Mouse (Mus musculus) liver, embryonic 14.5 days (tissue): ENCODE measurements around the gene Adgrg5. TPM values are rescaled to one million over a fixed set of nuclear protein-coding genes. Genes with fewer than 3 reads are reported as not detected.

ENCODE experiments used
- ATAC-seq: fragments of 200-750 bp; cut with Nextera tagmentation; 2 replicates; pipeline ENCODE4 v1.8.0; 2017; ENCODE audit warnings: moderate number of reproducible peaks, mild to moderate bottlenecking, moderate library complexity; ENCODE audit not compliant: insufficient read depth
- DNase-seq, 3 experiments: peaks; one replicate each; pipeline ENCODE4 v3.0.0-alpha.2; 2012 to 2013; ENCODE audit warnings: low read depth in 3 of 3, low spot score in 3 of 3
- H3K27ac ChIP-seq: fragments of 300-500 bp; sonication (generic); 2 replicates; pipeline ENCODE4 v1.5.1; 2014; ENCODE audit warnings: moderate library complexity, mild to moderate bottlenecking, control low read depth, inconsistent platforms
- H3K27me3 ChIP-seq: fragments of 300-500 bp; sonication (generic); 2 replicates; pipeline ENCODE4 v1.6.1; 2014; ENCODE audit warnings: mild to moderate bottlenecking, low read length, moderate library complexity; ENCODE audit not compliant: control insufficient read depth, insufficient read depth
- H3K36me3 ChIP-seq: fragments of 300-500 bp; sonication (generic); replicated peaks from 2 replicates; pipeline ENCODE4 v1.6.1; 2014; ENCODE audit warnings: low read depth; ENCODE audit not compliant: control insufficient read depth, insufficient read depth
- H3K4me1 ChIP-seq, 2 experiments: fragments of 200-500 bp in 1 of 2; fragments of 300-500 bp in 1 of 2; sonication (generic) in 1 of 2; replicated peaks; 2 replicates each; pipeline ENCODE4 v1.6.1; 2012 to 2014; ENCODE audit warnings: antibody characterized with exemption in 1 of 2, inconsistent platforms in 1 of 2, low read length in 1 of 2; ENCODE audit not compliant: control insufficient read depth in 2 of 2, insufficient read depth in 2 of 2
- H3K4me2 ChIP-seq: fragments of 300-500 bp; sonication (generic); 2 replicates; pipeline ENCODE4 v1.6.1; 2014; ENCODE audit warnings: low read depth, mild to moderate bottlenecking, control low read depth, moderate library complexity
- H3K4me3 ChIP-seq, 2 experiments: fragments of 200-500 bp in 1 of 2; fragments of 300-500 bp in 1 of 2; sonication (generic) in 1 of 2; 2 replicates each; pipeline ENCODE4 v1.5.1; 2012 to 2014; ENCODE audit warnings: low read depth in 2 of 2, low read length in 2 of 2, mild to moderate bottlenecking in 2 of 2, control low read depth in 1 of 2, inconsistent platforms in 1 of 2, moderate library complexity in 1 of 2; ENCODE audit not compliant: insufficient read depth in 1 of 2
- H3K9ac ChIP-seq: fragments of 300-500 bp; sonication (generic); replicated peaks from 2 replicates; pipeline ENCODE4 v1.6.1; 2014; ENCODE audit warnings: mild to moderate bottlenecking, control low read depth, moderate library complexity
- H3K9me3 ChIP-seq: fragments of 300-500 bp; sonication (generic); 2 replicates; pipeline ENCODE4 v1.6.1; 2016; ENCODE audit warnings: low read length, mixed read lengths; ENCODE audit not compliant: control insufficient read depth
- CTCF ChIP-seq: IDR thresholded peaks from 2 replicates; pipeline ENCODE4 v1.5.1; 2016; ENCODE audit warnings: antibody characterized with exemption, low read depth, control low read depth
- EP300 ChIP-seq: IDR thresholded peaks from 2 replicates; pipeline ENCODE4 v1.6.1; 2016; ENCODE audit warnings: antibody characterized with exemption, low read depth
- WGBS: fragments of 180-500 bp; shearing (Covaris S2); extraction: QIAGEN DNeasy Blood & Tissue Kit; methylation state at CpG from one replicate; pipeline ENCODE4 v1.1.7; 2014; ENCODE audit not compliant: insufficient replicate concordance; 5-methylcytosine and 5-hydroxymethylcytosine counted together
- polyA plus RNA-seq, 2 experiments: library from polyadenylated mRNA; depleted of rRNA in 1 of 2; stranded (reverse) in 1 of 2; unstranded in 1 of 2; fragments of >200 nt; fragmentation: Nextera tagmentation in 1 of 2; extraction: Ambion mirVana in 1 of 2; gene quantifications; 2 replicates each; pipeline versions ENCODE4 v1.2.1 to v1.2.3; 2012 to 2014

Adgrg5 gene
- polyA plus RNA-seq, 2 experiments, result 0.14 to 0.54 TPM

- Histone ChIP-seq H3K36me3 (no peaks in the 10 kb centered on the region), H3K4me2 (no peak overlapping the region), H3K9me3 (no peaks in the 10 kb centered on the region), H3K4me3 (no peak overlapping the region), H3K9ac (no peak overlapping the region), H3K27me3 (no peaks in the 10 kb centered on the region), H3K27ac (no peak overlapping the region), H3K4me1 (peaks cover 14 to 37% of the 10 kb centered on the region in 2 experiments)
- 45% methylated on average over 9 of the region's 9 CpGs for WGBS
- TF ChIP-seq EP300 (no peak), CTCF (no peak)
- DNase-seq (no peak), ATAC-seq (no peak)
Observed at GRCm38 (mm10) chr8:94973270-94973669, 49.8 kb downstream of the Adgrg5 start.

GRCm38 (mm10) chr8:94973786-94974185 is 50.3 kb downstream of the Adgrg5 start:
- no peak overlapping the region for H3K4me3 ChIP-seq
- H3K4me2 ChIP-seq, result no peak overlapping the region
- no peaks in the 10 kb centered on the region for H3K27me3 ChIP-seq
- H3K36me3 ChIP-seq, result no peaks in the 10 kb centered on the region
- H3K9ac ChIP-seq, result no peak overlapping the region
- no peaks in the 10 kb centered on the region for H3K9me3 ChIP-seq
- DNase-seq (no peak), ATAC-seq (no peak)
- no peak overlapping the region for H3K27ac ChIP-seq
- 62% methylated on average over 9 of the region's 9 CpGs for WGBS
- peaks cover 17 to 41% of the 10 kb centered on the region in 2 experiments for H3K4me1 ChIP-seq
- TF ChIP-seq EP300 (no peak), CTCF (no peak)

- 49% methylated on average over 7 of the region's 7 CpGs for WGBS
- Histone ChIP-seq H3K9ac (no peak within 1 kb of the TSS), H3K4me3 (no peak within 1 kb of the TSS), H3K27ac (no peak within 1 kb of the TSS), H3K4me2 (0 out of 2 replicates have a peak within 1 kb of the TSS, but pooled peaks have one; percentile 11), H3K27me3 (no peaks in the 10 kb centered on the region), H3K9me3 (no peaks in the 10 kb centered on the region), H3K4me1 (peaks cover 19 to 42% of the 10 kb centered on the region in 2 experiments), H3K36me3 (no peaks in the 10 kb centered on the region)
- TF ChIP-seq CTCF (no peak), EP300 (no peak)
- DNase-seq (no peak), ATAC-seq (peak; percentile 56)
Observed at GRCm38 (mm10) chr8:94974467-94975165, 51.1 kb downstream of the Adgrg5 start, which contains the start of gene Adgrg1. Gene Adgrg1, plus strand, starts transcription at chr8:94974751.

GRCm38 (mm10) chr8:94976651-94977417 is 53.3 kb downstream of the Adgrg5 start:
- 9% methylated on average over 17 of the region's 17 CpGs for WGBS
- peaks cover 21 to 44% of the 10 kb centered on the region in 2 experiments for H3K4me1 ChIP-seq

GRCm38 (mm10) chr8:94978131-94978530 is 54.6 kb downstream of the Adgrg5 start:
- ATAC-seq (no peak), DNase-seq (no peak)
- H3K27me3 ChIP-seq, result no peaks in the 10 kb centered on the region
- 31% methylated on average over 9 of the region's 9 CpGs for WGBS
- H3K27ac ChIP-seq, result no peak overlapping the region
- peaks cover 27 to 50% of the 10 kb centered on the region in 2 experiments for H3K4me1 ChIP-seq
- TF ChIP-seq CTCF (no peak), EP300 (no peak)
- no peaks in the 10 kb centered on the region for H3K9me3 ChIP-seq
- peak overlapping the region; percentile 14 to 46; a peak in 3 of 4 replicates for H3K4me3 ChIP-seq
- H3K36me3 ChIP-seq, result no peaks in the 10 kb centered on the region
- H3K4me2 ChIP-seq, result peak overlapping the region; percentile 69
- H3K9ac ChIP-seq, result no peak overlapping the region

More at GRCm38 (mm10) chr8:94976651-94977417, 53.3 kb downstream of the Adgrg5 start:
- no peaks in the 10 kb centered on the region for H3K36me3 ChIP-seq
- H3K9ac ChIP-seq, result peak overlapping the region; percentile 54
- no peak overlapping the region for H3K27ac ChIP-seq
- ATAC-seq (no peak), DNase-seq (no peak)
- no peaks in the 10 kb centered on the region for H3K27me3 ChIP-seq
- H3K4me2 ChIP-seq, result peak overlapping the region; percentile 69
- H3K4me3 ChIP-seq, result peak overlapping the region; percentile 29 to 46
- H3K9me3 ChIP-seq, result no peaks in the 10 kb centered on the region
- no peak for TF ChIP-seq CTCF
- TF ChIP-seq EP300, result no peak
